Mouse (Mus musculus) T-helper 1 cell (primary cell): Measurements from ENCODE around the gene A530016L24Rik.

ENCODE experiments used
- in situ Hi-C: fragments of 300-600 bp; cut with MboI, MseI; formaldehyde crosslinking; loops from one replicate; pipeline ENCODE4 v1.15.1; 2025; ENCODE audit warnings: high pct_unique_total_duplicates

The A530016L24Rik gene

DNA sequence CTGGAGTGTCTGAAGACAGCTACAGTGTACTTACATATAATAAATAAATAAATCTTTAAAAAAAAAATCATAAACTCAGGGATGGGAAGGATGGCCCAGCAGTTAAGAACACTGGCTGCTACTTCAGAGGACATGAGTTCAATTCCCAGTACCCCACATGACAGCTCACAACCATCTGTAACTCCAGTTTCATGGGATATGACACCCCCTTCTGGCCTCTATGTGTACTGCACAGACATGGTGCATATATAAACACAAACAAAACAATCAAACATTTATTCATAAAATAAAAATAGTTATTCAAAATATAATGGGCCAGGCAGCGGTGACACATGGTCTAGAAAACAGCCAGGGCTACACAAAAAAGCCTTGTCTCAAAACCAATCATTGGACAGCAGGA is 60.0 kb downstream of the A530016L24Rik start:
- in situ Hi-C loops, result no loop called here
